Mouse (Mus musculus): ENCODE measurements around the gene Kpna7.
"Not testable (repeated sequence)": the region's sequence is repeated elsewhere in the genome, so short reads cannot be mapped to it uniquely, and the experiment has no call there.

Gene Kpna7

DNA sequence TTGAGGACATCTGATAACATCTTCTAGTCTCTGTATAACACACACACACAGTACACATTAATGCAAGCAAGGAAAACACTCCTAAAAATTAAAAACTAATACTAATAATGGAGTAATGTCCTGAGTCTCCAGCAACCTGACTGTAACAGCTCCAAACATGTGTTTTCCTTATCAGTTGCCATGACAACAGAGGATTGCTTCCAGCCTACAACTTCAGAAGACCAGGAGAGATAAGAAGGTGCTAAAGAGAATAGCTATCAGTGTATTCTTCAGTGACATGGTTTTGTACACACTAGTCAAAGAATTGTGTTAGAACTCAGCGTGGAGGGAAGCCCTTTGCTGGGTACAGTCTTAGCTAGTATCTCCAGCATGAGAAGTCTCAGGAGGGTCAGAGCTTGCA, 63.1 kb downstream of the Kpna7 start:
- DNase-seq (ENCODE audit: low read depth, low spot score), result not testable (repeated sequence)

DNA sequence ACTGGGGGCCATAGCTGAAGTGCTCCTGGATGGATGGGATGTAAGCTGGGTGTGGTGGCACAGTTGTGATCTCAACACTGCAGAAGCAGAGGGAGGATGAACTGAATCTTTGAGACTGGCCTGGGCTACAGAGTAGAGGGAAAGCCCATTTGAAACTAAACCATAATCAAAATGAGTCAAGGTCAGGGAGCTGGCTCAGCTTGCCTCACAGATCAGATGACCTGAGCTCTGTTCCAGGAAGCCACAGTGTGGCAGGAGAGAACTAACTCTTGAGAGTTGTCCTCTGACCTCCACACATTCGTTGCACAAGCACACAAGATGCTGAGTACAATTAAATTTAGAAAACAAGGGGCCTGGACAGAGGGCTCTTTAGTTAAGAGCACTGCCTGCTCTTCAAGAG, 63.6 kb downstream of the Kpna7 start:
- not testable (repeated sequence) for DNase-seq (ENCODE audit: low read depth, low spot score)

DNA sequence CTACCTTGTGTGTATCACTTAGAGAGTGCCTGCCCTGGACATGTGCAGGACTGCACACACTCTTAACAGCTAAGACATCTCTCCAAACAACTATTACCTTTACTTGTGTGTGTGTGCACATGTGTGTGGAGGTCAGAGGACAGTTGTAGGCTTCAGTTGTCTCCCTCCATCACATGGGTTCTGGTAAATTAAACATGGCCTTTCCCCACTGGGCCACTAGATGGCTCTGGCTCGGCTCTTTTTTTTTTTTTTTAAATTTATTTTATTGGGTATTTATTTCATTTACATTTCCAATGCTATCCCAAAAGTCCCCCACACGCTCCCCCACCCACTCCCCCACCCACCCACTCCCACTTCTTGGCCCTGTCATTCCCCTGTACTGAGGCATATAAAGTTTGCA, 67.1 kb downstream of the Kpna7 start:
- DNase-seq (ENCODE audit: low read depth, low spot score), result not testable (repeated sequence)

GRCm38 (mm10) chr5:145014278-145014677, 69.6 kb downstream of the Kpna7 start:
- no peak for DNase-seq (ENCODE audit: low read depth, low spot score)

DNA sequence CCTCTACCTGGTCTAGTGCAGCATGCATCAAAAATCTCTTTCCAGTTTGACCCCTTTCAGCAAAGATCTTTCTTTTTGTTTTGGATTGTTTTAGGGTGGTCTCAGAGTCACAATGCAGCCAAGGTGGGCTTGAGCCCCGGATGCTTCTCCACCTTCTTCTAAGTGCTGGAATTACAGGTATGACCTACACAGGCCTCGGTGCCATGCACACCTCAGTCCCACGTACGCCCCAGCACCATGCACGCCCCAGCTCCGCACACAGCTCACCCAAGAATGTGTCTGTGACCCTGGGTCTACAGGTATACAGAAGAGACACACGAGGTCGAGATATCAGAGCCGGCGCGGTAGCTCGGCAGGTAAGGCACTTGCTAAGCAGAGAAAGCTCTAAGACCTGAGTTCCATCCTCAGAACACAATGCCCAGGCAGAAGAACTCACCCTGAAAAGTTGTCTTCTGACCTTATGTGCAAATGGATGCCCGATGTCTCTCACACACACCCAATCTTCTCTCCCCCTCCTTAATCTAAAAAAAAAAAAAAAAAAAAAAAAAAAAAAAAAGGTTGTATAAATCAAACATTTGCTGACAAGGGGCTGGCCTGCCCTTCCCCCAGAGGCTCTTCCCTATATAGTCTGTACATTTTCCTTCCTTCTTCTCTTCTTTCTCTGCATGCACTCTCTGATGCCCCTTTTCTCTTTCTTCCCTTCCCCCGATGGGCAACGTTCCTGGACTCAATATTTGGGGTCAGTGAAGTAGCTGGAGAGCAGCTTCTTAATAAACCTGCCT, 74.8 kb downstream of the Kpna7 start:
- DNase-seq (ENCODE audit: low read depth, low spot score), result no peak

- DNase-seq (ENCODE audit: low read depth, low spot score), result no peak
Observed at GRCm38 (mm10) chr5:145005596-145005995, 78.2 kb downstream of the Kpna7 start.

- DNase-seq (ENCODE audit: low read depth, low spot score), result no peak
Observed at GRCm38 (mm10) chr5:145004495-145004894, 79.3 kb downstream of the Kpna7 start.

- DNase-seq (ENCODE audit: low read depth, low spot score), result no peak
Observed at GRCm38 (mm10) chr5:145003362-145003761, 80.5 kb downstream of the Kpna7 start.

DNA sequence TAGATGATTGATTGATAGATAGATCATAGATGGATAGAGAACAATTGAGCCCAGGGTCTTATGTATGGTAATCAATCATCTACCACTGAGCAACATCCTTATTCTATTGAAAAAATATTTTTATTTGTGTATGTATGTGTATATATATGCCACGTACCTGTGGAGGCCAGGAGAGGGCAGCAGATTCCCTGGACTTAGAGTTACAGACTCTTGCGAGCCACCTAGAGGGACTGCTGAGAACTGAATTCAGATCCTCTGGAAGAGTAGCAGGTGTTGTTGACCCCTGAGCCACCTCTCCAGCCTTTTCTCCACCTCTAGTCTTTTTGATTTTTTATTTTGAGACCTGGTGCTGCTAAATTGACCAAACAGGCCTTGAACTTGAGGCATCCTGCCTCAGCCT, 85.3 kb downstream of the Kpna7 start:
- DNase-seq (ENCODE audit: low read depth, low spot score), result peak; percentile 10

DNA sequence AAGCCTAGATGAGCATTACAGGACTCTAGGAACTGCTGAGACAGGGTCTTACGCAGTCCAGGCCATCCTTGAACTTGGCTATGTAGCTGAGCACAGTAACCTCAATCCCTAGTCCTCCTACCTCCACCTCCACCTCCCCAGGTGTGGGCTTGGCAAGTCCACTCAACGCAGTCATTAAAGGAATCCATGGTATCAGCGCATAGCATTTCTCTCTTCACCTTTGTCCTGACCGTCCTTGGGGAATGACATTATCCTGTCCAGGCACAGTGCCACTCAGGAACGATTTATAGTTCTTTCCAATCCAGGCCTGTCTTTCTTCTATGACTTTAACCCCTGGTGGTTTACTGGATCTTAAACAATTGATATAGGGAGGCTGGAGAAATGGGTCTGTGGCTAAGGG, 93.3 kb downstream of the Kpna7 start:
- no peak for DNase-seq (ENCODE audit: low read depth, low spot score)

DNA sequence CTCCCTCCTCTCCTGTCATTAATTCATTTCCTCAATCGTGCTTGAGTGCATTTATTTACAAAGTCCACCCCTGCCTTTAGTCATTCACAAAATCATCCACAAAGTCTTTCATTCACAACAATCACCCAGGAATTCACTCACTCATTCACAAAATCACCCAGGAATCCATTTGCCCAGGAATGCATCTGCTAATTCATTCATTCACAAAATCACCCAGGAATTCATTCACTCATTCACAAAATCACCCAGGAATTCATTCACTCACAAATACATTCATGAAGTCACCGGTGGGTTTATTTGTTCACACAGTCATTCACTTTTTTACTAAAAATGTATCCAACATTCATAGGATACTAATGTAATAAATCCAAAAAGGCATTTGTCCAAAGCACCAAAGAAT, 93.8 kb downstream of the Kpna7 start:
- DNase-seq (ENCODE audit: low read depth, low spot score), result no peak

- no peak for DNase-seq (ENCODE audit: low read depth, low spot score)
Observed at GRCm38 (mm10) chr5:144989061-144989405, 94.8 kb downstream of the Kpna7 start.

DNA sequence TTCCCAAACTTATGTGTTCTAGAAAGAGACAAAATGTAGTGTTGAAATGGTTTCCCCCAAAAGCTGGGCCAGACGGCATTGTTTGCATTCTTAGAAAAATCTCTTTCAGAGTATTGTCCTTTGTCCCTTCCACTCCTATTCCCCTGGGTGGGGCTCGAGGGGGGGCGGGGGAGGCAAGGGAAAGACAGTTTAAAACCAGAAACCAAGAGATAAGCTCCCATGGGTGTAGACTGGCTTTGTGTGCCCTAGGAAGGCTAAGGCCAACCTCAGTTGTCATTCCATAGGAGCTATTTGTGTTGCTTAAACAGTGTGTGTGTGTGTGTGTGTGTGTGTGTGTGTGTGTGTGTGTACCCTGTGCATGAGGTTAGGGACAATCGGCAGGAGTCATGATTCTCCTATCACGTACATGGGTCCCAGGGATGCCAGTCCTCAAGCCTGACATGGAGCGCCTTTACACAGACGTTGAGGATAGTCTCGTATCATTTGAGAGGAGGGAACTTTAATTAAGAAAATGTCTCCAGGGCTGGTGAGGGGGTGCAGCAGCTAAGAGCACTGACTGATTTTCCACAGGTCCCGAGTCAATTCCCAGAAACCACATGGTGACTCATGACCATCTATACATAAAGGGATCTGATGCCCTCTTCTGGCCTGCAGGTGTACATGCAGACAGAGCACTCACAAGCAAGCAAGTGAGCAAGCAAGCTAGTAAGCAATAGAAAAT, 95.3 kb downstream of the Kpna7 start:
- peak; percentile 88 for DNase-seq (ENCODE audit: low read depth, low spot score)

DNA sequence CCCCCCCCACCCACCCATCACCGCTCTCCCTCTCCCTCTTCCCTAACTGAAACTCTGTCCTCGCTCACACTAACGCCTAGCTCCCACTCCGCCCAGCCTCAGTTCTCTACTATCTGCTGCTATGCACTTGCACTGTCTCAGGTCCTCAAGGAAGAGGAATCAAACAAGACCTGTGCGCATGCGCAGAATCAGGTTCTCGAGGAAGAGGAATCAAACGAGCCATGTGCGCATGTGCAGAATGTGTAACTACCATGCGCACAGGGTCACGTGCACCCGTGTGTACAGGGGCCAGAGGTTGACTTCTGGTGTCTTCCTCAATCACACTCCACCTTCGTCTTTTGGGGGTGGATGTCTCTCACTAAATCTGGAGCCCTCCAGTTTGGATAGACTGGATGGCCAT, 96.3 kb downstream of the Kpna7 start:
- DNase-seq (ENCODE audit: low read depth, low spot score), result no peak

- no peak for DNase-seq (ENCODE audit: low read depth, low spot score)
Observed at GRCm38 (mm10) chr5:144984839-144985238, 99.0 kb downstream of the Kpna7 start.

DNA sequence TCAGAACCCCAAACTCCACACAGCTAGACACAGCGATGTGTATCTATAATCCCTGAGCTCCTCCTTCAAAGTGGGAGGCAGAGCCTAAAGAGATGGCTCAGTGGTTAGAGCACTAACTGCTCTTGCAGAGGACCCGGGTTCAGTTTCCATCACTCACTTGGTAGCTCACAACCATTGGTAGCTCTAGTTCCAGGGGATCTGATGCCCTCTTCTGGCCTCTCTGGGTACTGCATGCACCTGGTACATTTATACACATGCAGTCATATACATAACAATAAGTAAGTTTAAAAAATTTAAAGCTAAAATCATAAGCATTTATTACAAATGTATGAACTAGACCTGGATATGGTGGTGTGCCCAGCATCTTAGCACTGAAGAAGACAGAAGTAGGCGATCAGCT, 100.6 kb downstream of the Kpna7 start:
- no peak for DNase-seq (ENCODE audit: low read depth, low spot score)

- no peak for DNase-seq (ENCODE audit: low read depth, low spot score)
Observed at GRCm38 (mm10) chr5:144979110-144979509, 104.7 kb downstream of the Kpna7 start.

DNA sequence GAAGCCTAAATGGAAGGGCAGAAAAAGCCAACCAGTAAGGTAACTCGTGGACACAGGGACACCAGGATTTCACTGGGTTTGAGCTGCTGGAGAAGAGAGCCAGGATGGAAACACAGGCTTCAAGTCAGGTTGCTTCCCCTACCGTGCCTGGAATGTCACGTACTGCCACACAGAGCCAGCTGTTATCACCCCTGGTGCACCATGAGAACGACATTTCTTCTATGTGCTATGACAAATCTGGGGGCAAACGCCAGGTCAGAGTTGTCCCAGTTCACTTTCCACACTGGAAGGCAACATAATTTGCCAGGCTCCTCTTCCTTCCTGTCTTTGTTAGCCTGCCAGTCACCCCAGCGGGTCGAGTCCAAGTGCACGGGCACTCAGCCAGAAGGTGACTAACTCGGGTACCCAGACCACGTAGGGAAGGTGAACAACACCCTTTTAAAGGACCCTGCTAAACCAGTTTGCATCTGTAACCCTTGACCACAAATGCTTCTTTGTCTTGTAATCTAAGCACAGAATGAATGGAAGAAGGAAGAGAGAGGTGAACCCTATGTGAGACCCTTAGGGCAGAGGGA, 105.2 kb downstream of the Kpna7 start:
- no peak for DNase-seq (ENCODE audit: low read depth, low spot score)

DNA sequence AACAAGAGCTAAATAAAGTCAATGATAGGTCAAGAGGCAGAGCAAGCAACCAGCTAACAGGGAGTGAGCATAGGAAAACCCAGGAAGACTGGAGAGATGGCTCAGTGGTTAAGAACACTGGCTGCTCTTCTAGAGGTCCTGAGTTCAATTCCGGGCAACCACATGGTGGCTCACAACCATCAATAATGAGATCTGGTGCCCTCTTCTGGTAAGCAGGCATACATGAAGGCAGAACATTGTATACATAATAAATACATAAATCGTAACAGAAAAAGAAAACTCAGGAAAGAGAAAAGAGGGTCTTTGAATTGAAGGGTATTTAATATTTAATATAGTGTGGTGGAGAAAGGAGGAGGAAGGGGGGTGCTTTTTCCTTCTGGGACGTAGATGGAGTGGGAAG, 112.6 kb downstream of the Kpna7 start:
- no peak for DNase-seq (ENCODE audit: low read depth, low spot score)

- DNase-seq (ENCODE audit: low read depth, low spot score), result peak; percentile 96
Observed at GRCm38 (mm10) chr5:144965639-144966351, 118.0 kb downstream of the Kpna7 start, which contains the start of gene Smurf1. Gene Smurf1, minus strand, starts transcription at chr5:144965847.

DNA sequence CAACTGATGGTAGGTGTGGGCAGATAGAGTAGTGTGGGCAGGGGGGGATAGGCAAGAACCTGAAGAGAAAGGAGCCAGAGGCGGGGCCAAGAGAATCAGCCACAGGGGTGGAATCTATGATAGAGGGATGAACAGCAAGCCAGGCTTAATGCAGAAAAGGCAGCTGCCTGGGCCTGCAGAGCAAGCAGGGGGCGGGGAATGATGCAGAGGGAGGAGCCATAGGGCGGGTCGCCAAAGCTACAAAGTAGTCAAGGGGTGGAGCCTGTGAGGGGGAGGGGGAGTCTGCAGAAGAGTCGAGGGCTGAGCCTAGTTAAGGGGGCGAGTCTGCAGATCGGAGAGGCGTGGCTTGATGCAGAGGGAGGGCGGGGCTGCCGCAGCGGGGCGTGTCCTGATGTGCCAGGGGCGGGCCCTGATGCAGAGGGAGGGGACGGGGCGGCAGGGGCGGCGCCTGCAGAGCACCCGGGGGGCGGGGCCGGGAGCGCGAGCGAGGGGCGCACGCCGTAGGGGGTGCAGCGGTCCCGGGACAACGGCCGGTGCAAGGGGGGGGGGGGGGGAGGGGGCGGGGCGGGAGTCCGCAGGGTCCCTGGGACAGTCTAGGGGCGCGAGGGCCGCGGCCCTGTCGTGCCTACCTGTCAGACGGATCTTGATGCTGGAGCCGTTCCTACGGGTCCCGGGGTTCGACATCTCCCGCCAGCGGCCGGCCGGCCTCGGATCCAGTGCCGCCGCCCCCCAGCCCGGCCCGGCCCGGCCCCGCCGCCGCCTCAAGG, 118.8 kb downstream of the Kpna7 start:
- DNase-seq (ENCODE audit: low read depth, low spot score), result peak; percentile 91
